Mouse (Mus musculus) brain, embryonic 14.5 days (tissue): Measurements from ENCODE around the gene Nr5a1. TPM values are rescaled to one million over a fixed set of nuclear protein-coding genes. Genes with fewer than 3 reads are reported as not detected.

Source experiments
- DNase-seq: peaks from one replicate; pipeline ENCODE4 v3.0.0-alpha.2; 2011; ENCODE audit warnings: low read depth
- CTCF ChIP-seq: fragments of 200-500 bp; IDR thresholded peaks from 2 replicates; pipeline ENCODE4 v1.5.1; 2012; ENCODE audit warnings: inconsistent platforms, mild to moderate bottlenecking, moderate library complexity, borderline replicate concordance; ENCODE audit not compliant: insufficient read depth, insufficient read length; ENCODE audit errors: extremely low read depth
- POLR2A ChIP-seq: fragments of 200-500 bp; IDR thresholded peaks from 2 replicates; pipeline ENCODE4 v1.6.1; 2012; ENCODE audit warnings: mild to moderate bottlenecking, inconsistent platforms, borderline replicate concordance; ENCODE audit not compliant: poor library complexity, insufficient read depth, insufficient read length, severe bottlenecking; ENCODE audit errors: extremely low read depth
- polyA plus RNA-seq: library from polyadenylated mRNA; depleted of rRNA; stranded (reverse); fragments of >200 nt; gene quantifications from 2 replicates; pipeline ENCODE4 v1.2.3, GENCODE M21; 2012

Gene Nr5a1
- polyA plus RNA-seq, 1 experiment, result 1.2 TPM

DNA sequence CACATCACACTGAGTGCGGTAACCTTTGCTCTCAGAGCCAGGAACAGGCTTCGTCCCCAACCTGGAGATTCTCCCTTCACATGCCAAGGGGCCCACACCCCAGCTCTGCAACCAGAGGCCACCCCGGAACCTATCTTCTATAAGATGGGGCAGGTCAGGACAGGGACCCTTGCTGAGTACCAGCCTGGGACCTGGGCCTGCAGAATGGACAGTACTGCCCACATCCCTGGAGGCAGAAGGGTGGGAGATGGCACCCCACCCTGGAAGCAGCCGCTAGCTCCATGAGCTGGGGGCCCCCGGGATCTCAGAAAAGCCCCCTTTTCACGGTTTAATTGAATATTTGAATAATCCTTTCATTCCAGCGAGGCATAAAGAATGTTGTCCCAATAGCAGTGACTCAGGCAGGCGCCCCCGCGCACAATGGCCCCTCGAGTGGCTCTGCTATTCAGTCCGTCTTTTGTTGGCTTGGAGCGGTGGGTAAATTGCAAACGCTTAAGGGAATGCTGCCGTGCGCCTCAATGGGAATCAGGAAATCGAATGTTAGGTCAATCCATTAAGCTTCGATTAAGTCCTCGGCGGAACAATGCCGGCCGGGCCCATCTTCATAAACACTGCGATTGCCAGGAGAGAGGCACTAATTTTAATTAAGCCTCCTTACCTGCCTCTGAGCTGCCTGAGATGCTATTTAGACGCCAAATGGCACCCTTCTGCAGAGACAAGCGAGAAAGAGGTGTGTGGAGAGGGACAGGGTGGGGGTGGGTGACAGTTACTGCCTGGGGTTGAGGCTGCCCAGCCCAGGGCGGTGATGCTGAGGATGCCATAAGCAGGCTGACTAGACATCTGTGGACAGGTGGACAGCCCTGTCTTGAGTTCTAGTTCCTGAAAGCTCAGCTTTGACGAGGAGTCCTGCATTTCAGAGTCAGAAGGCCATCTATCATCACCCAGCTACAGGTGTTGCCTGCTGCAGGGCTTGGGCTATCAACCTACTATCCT, 16.9 kb downstream of the Nr5a1 start:
- TF ChIP-seq POLR2A (no peak), CTCF (no peak)
- peak; percentile 76 for DNase-seq

DNA sequence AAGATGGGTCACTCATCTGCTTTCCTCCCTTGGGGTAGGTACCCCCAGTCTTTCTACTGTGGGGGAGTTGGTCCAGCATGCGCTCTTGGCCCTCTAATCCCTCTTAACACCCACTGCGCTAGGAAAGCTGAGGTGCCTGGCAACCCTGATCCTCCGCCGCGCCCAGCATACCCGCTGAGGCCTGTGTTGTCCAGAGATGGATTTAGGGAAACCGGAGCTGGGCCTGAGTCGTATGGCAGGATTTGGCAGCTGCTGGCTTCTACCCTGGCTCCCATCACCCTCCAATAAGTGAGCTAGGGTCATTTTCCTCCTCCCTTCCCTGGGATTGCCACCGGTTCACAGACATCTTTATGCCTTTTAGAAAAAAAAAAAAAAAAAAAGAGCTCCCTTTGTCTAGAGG, 18.6 kb downstream of the Nr5a1 start:
- peak; percentile 56 for DNase-seq
- TF ChIP-seq POLR2A (no peak), CTCF (no peak)

DNA sequence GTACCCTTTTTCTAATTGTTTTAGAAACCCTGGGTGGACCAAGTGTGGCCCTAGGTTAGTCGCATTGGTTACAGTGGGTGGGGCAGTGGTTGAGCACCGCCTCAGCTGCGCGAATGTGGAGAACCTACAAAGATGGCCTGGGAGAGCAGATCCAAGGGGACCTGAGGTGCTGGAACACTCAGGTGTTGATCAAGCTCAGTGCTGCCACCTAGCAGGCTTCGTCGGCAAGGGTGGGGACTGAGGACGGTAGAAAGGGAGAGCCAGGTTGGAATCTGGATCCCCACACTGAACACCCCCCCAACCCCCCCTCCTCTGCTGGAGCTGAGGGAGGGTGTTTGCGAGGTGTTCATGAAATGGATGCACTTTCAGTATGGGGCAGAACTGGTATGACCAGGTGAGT, 22.8 kb downstream of the Nr5a1 start:
- TF ChIP-seq CTCF, result peak; percentile 66
- TF ChIP-seq POLR2A, result no peak
- peak; percentile 37 for DNase-seq

DNA sequence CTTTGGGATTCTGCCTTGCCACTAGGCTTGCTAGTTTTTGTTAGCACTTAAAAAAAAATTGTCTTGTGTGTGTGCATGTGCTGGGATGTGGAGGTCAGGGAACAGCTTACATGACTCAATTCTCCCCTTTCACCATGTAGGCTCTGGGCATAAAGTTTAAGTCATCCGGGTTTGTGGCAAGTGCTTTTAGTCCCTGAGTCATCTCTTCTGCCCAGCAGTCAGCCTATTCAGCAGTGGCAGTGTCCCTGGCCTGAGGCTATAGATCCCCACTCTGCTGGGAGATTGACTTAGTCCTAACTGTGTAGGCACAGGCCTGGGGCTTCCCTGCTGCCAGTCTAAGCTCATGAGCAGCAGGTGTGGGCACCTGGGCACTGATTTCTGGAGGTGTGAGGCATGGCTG, 24.5 kb downstream of the Nr5a1 start:
- DNase-seq, result no peak
- TF ChIP-seq POLR2A, result no peak
- TF ChIP-seq CTCF, result no peak

DNA sequence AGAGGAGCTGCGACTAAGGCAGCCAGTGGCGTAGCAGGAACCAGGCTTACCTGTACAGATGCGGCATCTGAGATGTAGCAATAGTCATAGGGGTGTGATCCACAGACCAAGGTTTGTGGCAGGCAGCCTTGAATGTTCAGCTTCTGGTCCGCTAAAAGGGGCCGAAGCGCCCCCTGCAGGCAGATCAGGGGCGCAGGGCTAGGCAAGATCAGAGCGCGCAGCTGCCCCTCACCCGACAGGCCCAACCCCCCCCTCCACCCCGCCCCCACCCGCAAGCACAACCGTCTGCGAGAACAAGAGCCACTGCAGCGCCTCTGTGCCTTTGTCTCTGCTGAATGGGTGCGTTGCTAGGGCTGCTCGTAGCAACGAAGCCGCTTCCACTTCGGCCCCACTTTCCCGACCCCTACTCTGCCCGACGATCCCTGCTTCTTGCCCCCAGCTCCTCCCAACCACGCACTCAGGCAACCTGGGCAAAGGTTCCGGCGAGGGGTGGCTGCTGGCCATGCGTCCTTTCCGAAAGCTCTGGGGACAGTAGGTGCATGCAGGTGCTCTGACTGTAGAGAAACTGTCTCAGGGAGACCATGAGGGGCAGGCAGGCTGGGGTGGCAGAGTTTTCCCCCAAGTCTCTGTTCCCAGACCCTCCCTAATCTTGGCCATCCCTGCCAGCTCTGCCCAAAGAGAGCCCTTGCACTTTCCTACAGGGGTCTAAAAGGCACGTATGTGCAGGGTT, 25.4 kb downstream of the Nr5a1 start:
- DNase-seq, result peak; percentile 92
- TF ChIP-seq POLR2A, result no peak
- peak; percentile 87 for TF ChIP-seq CTCF

DNA sequence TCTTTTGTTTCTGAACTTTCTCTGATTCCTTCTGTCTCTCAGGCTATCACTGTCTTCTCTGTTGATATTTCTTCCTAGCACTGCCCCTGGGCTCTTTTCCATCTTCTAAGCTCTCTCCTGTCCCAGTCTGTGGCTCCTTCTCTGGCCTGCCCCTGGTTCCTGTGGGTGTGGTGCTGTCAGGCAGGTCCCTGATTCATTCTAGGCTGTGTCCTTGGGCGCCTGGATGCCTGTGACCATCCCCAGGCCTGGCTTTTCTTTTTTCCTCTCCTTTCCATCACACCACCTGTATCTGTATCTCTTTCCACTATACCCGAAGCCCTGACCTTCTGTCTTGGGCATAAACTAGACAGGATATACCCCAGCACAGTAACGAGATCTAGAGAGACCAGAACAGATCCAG, 28.6 kb downstream of the Nr5a1 start:
- no peak for TF ChIP-seq POLR2A
- TF ChIP-seq CTCF, result no peak
- no peak for DNase-seq

DNA sequence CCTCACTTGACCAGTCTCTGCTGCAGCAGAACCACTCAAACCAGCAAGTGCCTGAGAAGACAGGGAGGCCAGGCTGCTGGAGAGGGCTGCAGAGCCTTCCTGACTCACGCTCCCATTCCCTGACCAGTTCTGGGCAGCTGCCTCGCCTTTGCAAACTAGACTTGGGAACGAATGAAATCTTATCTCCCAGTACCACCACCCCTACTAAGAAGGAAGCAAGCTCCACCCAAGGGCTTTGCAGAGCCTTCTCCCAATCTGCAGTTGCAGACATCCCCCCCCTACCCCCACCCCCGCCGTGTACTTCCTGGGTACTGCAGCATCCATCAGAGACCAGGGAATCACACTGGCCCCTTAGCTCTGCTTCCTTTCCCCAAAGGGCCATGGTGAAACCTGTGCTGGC, 31.3 kb downstream of the Nr5a1 start:
- TF ChIP-seq POLR2A (no peak), CTCF (no peak)
- DNase-seq, result no peak

DNA sequence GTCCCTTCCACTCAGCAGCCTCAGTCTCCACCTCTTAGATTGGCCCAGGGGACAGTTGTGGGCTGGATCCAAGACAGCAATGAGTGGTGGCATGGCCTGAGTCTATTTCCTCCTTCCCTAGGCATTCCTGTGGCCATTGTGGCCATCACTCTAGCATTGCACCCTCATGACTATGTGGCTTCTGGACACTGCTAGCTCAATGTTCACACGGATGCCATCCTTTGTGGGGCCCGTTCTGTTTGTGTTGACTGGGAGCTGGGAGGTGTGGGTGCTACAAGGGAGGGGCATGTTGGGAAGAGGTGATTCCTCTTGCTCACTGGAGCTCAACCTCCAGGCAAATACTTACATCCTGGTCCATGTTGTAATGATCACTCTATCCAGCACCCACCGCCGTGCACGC, 32.1 kb downstream of the Nr5a1 start:
- TF ChIP-seq CTCF, result no peak
- TF ChIP-seq POLR2A, result no peak
- DNase-seq, result no peak

DNA sequence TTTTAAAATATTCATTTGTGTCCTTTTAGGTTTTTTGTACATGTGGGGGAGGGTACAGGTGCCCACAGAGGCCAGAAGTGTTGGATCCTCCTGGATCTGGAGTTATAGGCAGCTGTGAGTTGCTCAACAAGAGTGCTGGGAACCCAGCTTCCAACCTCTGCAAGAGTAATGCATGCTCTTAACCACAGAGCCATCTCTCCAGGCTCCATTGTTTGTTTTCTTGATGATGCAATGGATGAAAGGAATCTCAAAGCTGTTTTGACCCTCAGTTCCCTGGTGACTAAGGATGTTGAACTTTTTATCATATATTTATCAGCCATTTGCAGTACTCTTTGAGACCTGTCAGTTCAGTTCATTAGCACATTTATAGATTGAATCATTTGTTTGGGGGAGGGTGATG, 35.4 kb downstream of the Nr5a1 start:
- no peak for TF ChIP-seq CTCF
- no peak for TF ChIP-seq POLR2A
- no peak for DNase-seq

DNA sequence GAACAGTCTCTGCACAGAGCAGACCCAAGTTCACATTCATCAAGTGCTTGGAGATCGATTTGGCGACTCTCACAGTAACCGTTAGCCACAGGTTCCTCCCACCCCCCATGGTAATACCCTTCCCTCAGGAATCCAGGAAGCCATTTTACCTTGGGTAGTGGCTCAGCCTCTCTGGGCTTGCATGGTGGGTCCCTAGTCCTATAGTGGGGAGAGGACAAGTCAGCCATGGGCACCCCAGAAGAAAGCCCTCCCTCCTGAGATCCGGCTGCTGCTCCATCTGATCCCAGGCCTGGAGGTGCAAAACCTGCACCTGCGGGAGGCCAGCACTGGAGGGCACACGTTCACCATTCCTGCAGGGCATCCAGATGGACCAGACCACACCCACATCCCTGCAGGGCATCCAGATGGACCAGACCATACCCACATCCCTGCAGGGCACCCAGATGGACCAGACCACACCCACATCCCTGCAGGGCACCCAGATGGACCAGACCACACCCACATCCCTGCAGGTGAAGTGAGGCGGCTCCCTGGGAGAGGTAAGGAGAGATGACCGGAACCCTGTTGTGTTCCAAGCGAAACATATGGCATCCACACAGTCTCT, 38.9 kb downstream of the Nr5a1 start:
- DNase-seq, result no peak
- TF ChIP-seq POLR2A, result no peak
- peak; percentile 39; the same call in 1 of the 2 replicates for TF ChIP-seq CTCF

DNA sequence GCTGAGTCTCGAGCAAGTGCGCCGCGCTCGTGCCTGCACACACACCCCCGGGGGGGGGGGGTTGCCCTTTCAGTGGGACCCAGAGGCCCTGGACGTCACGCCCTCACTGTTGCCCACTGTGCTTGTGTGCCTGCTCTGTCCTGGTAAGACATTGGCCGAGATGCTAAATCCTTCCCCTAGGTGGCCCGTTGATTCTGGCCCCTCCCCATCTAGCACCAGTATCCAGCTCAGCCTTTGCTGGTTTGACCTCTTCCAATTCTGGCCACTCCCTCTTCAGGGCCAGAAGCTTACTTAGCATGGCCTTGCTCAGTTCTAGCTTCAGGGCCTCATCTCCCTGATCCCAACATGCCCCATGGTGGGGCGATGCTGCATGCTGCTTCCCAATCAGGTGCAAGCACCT, 41.8 kb downstream of the Nr5a1 start:
- no peak for TF ChIP-seq POLR2A
- no peak for TF ChIP-seq CTCF
- no peak for DNase-seq
